Mouse (Mus musculus): ENCODE data around the gene Pknox1.
"Not testable (repeated sequence)": the region's sequence is repeated elsewhere in the genome, so short reads cannot be mapped to it uniquely, and the experiment has no call there.

Pknox1 gene

DNA sequence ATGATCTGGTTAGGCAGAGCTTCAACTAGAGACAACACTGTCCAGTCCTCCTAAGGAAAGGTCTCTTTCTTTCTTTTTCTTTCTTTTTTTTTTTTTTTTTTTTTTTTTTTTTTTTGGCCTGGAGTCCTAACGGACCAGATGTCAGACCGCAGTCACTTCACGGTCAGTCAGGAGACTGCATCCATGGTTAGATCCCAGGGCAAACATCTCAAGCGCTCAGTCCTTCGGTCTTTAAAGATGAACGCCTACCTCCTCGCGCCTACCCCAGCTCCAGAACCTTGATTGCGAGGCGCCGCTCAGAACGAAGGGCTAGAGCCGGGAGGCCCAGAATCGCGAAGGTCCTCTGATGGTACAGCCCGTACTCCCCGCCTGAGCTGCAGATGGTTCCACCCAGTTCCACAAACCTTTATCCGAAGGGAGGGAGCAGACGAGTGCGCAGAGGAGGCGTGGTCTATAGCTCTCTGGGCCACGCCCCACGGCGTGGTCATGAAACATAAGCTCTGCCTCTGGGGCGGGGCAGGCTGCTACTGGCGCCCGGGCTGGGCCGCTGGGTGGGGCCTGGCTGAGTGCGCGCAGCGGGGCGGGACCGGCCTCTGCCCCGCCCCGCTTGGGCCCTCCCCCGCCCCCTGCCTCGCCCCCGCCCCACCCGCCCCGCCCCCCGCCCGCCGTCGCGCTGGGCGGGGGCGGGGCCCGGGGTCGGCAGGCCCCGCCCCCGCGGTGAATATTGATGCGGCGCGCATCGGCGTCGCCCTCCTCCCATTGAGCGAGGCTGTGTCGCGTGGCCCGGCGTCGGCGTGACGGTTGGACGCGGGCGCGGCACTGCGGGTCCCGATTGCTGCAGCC, at the start of gene Pknox1:
TSS of gene Pknox1 (plus strand) at position 720 of the 843 bp plus-strand sequence.
- DNase-seq = peak; percentile 100

DNA sequence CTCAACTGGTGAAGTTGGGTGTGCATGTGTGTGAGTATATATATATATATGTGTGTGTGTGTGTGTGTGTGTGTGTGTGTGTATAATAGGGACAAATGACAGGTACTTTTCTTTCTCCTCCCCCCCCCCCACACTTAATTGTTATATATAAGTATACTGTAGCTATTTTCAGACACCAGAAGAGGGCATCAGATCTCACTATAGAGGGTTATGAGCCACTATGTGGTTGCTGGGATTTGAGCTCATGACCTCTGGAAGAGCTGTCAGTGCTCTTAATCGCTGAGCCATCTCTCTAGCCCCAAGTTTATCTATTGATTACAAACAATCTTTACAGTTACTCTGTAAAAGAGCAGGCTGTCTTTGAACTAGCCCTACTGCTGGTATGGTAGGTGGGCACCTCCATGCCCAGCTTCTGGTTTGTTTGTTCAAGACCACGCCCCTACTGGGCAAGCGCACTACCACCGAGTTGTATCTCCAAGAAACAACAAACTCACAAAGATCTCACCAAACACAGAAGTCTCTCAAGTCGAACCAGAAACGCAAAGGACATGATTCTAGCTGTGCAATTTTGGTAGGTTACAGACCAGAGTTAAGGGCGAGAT, 45.1 kb upstream of the Pknox1 start:
- DNase-seq = no peak

DNA sequence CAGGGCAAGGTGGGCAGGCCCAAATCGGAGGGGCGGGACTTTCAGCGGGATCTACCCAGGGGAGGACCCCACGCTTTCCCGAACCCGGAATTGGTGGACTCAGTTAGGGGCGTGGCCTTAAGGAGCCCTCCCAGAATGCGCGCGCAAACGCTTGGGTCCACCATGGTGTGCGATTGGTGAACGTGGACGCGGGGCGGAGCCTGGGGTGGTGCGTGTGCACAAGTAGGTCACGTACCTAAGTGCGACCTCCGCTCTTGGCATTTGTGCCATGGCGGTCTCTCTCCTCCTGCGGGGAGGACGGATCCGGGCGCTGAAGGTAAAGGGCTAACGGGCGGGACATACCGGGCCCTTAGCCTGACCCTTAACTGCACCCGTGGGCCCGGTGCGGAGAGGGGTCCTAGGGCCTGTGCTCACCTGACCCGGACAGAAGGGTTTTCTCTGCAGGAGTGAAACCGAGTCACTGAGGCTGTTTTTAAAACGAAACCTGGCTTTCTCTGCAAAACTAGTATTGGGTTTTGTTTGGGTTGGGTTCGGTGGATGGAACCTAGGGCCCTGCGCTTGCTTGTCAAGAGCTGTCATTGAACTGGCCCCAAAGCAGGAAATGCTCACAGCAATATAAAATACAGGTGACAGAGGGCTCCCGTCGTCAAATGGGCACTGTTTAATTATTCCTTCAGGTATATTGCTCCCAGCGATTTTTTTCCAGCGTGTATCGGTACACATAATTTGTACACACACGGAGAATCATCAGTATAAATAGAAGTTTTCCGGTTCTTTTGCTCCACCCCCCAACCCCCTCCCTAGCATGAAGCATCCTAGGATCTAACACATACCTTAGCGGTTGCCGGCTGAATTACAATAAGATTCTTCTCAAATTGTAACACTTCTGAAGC, 44.3 kb upstream of the Pknox1 start, which contains the start of the genes Wdr4 and Ndufv3:
TSS of gene Wdr4 (minus strand) at position 35 of the 893 bp plus-strand sequence.
TSS of gene Ndufv3 (plus strand) at position 170 of the 893 bp plus-strand sequence.
- peak; percentile 100 for DNase-seq

DNA sequence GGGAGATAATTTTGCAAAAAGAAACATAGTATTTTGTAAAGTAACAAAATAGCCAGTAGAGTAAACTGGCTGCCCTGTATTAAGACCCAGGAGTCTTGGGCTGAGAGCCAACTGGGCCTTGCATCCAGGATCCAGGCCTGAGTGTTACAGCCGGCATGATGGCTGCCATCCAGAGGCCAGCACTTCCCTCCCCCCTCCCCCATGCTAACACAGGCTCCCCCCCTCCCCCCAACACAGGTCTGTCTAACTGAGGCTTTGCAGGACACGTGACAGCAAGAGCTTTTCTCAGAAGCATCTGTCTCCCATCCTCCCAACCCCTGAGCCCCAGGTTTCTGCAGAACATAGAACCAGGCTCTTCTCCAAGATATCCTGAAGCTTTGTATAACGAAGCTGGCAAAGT, 43.6 kb upstream of the Pknox1 start:
- peak; percentile 66 for DNase-seq

DNA sequence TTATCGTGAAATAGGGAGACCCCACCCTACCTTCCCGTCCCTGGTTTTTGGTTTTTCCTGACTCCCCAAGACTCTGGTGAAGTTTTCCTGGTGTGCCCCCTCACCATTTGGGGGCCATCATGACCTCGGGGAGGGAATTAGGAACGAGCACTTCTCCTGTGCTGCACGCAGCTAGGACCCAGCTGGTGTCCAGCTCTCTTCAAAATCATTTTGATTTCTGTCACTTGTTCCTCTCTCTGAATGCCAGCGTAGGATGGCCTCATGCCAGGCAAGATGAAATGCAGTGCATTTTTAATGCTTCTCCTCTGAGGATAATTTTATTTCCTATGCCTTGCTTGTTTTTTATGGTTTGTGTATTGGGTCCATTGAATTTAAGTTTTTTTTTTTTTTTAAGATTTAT, 42.6 kb upstream of the Pknox1 start:
- no peak for DNase-seq

DNA sequence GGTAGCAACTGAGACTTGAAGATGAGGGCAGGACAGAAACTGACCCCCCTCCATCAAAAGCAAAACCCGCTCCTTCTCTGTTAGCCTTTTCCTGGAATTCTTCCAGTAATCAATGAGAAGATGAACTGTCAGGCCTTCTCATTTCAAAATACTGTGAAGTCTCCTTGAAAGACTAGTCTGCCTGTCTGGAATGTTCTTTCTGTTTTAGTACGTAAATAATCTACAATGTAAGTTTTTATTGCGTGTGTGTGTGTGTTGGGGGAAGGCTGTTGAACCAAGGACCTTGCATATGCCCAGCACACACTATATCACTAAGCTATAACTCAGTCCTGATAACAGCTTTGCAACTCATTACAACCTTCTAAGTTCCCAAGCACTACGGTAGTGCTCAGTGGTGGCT, 39.4 kb upstream of the Pknox1 start:
- no peak for DNase-seq

DNA sequence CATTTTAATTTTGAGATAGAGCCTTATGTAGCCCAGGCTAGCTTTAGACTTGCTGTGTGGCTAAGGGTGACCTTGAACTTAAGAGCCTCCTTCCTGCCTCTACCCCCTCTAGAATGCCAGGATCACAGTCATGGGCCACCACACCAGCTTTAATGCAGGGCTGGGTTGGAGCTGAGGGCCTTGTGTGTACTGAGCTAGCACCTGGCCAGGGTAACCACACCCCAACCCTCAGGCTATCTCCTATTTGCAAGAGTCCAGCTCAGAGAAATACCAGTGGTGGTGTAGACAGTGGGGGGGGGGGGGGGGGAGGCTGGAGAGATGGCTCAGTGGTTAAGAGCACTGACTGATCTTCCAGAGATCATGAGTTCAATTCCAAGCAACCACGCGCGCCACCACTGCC, 38.7 kb upstream of the Pknox1 start:
- no peak for DNase-seq

DNA sequence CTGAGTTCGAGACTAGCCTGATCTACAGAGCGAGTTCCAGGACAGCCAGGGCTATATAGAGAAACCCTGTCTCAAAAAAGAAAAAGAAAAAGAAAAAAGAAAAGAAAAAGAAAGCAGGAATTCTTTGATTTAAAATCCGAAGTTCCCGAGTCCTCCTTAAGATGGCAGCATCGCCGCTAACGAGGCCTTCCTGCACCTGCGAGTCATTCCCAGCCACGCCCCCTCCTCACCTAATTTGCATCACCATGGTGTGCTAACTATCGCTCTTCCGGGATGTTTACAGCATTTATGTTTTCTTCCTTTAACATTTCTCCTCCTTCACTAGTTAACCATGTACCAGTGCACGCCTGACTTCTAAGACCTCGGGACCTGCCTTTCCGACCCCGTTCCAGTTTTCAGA, 35.2 kb upstream of the Pknox1 start:
- peak; percentile 77 for DNase-seq

DNA sequence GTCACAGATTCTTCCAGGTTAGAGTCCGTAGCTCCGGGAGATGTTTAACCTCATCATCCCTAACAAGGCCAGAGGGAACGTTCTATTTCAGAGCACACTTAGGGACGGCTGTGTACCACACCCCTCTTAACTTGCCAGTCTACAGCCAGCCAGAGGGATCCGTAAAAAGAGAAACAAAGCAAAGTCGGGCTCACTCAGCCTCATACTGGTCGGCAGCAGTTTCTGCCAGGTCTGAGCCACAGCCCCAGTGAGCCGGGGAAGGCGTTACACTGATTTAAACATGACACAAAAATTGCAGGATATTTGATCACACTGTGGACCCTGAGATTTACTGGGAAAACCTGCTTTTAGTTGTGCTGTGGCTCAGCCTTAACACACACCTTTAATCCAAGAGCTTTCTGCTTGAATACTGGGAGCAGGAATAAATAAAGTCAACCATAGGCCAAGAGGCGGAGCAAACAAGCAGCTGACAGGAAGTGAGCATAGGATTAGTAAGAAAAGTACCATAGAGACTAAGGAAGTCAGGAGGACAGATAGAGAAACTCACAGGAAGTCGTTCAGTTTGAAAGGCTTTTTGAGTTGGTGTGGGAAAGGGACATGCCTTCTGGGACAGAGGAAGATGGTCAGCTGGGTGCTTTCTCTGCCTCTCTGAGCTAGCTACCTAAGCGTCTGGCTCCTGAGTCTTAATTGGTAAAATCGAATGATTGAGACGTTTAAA, 32.9 kb upstream of the Pknox1 start:
- no peak for DNase-seq

DNA sequence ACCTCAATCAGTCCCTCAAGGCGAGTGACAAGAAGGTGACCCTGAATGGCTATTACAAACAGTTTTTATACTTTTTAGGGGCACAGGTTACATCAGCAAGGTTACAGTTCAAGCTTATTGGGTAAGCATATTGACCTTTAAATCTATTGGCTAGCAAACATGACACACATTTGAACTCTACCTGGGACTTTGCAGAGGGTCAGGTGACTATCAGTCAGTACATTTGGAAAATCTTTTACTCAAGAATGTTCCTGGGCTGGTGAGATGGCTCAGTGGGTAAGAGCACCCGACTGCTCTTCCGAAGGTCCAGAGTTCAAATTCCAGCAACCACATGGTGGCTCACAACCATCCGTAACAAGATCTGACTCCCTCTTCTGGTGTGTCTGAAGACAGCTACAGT, 32.2 kb upstream of the Pknox1 start:
- DNase-seq = not testable (repeated sequence)

DNA sequence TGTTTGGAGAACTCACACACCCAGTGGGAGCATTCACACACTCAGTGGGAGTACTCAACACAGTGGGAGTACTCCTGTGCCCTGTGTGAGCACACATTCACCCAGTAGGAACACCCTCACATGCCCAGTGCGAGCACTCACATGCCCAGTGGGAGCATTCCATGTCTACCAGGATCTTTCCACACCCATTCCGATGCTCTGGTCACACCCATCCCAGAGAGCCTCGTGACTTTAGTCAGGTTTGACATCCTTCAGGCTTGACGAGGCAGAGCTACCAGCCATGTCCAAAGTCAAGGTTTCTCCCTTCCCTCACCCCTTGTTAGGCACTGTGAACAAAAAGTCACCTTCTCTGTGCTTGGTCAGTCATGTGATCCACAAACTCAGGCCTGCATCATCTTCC, 29.2 kb upstream of the Pknox1 start:
- no peak for DNase-seq

DNA sequence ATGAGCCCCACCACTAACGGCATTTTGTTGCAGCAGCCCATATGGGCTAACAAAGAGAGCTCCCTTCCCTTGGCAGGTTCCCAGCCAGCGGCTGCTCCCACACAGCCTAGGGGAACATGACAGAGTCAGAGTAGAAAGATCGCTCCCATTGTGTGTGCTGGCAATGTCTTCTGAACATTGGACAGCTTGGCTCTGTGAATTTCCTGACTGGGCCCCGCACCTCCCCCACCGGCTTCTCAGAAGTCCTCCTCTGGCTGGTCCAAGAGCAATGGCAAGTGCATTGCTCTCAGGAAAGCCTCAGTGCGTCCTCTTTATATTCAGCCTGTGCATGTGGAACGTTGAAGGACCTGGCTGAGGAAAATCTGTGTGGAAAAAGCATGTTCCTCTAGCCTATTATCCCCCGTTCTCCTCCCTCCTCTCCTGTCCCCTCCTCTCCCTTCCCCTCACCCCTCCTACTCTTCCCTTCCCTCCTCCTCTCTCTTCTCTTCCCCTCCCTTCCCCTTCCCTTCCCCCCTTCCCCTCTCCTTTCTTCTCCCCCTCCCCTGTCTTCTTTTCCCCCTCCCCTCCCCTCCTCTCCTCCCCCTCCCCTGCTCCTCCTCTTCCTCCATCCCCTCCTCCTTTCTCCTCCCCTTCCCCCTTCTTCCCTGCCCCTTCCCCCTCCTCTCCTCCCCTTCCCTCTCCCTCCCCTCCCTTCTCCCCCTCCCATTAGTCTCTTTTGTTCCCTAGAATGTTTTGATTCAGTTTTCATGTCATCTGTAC, 28.5 kb upstream of the Pknox1 start:
- DNase-seq = peak; percentile 81

DNA sequence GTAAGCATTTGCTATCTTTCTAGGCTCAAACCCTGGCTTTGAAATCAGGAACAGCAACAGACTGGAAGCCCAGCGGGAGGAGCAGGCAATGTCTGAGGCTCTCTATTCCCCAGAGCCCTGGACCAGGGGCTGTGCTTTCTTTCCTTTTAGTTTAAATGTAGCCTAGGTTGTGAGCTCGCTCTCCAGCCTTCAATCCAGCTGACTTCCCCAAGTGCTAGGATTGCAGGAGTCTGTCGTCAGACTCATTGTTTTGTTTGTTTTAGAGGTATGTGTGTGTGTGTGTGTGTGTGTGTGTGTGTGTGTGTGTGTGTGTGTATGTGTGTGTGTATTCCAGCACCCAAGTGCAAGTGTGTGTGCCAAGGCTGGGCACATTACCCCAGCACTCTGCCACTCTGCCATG, 24.4 kb upstream of the Pknox1 start:
- DNase-seq = peak; percentile 31

DNA sequence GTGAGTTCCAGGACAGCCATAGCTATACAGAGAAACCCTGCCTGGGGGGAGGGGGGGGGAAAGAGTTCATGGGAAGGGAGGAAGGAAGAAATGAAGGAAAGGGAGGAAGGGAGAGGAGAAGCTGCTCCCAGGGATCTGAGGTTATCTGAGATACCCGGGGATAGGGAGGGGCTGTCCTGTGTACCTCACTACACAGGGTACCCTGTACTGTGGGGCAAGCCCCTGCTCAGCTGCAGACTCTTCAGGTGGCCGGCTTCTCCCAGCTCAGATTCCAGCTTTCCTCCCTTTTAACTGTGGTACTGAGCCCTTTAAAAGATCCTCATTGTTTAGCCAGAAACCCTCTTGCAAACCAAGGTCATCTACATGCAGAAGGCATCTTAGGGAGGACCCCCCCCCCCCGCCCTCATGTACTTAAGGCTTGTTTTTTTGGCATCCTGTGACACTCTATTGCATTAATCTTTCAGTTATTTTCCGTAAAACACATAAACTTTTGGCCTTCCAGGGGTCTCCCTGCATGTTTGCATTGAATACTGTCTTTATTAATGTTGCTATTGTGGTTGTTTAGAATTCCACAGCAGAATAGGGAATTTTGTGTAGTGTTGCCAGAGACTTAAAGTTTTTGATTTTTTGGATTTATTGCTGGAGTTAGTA, 23.6 kb upstream of the Pknox1 start:
- no peak for DNase-seq

DNA sequence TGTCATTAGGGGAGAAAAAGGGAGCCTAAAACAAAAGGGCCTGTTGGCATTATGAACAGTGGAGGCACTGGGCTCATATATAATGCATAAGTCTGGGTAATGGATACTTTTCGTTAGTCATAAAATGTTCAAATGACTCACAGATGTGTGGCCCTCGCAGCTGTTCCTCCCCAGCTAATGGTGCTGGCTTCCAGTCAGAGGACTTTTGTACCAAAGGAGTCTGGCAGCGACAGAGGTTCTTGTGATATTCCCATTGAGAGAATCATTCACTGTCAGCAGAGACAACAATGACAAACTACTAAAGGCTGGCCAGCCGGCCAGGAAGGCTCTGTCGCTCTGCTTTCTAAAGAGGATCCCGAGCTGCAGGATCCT, 23.1 kb upstream of the Pknox1 start:
- no peak for DNase-seq

DNA sequence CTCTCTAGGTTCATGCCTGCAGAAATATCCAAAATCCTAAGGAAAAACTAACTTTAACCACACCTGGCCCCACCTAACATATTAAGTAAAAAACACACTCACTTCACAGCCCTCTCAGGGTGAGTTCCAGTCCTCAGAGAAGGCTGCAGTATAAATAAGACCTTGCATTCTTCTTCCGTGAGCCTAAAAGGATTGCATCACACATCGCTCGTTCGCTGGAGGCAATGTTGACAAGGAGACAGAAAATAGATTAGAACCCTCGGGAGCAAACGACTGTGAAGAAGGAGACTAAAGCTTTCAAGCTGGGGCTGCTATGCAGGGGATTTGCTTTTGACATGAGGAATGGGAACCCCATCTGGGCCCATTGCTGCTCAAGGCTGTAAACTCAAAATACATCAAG, 21.0 kb upstream of the Pknox1 start:
- DNase-seq = peak; percentile 56

DNA sequence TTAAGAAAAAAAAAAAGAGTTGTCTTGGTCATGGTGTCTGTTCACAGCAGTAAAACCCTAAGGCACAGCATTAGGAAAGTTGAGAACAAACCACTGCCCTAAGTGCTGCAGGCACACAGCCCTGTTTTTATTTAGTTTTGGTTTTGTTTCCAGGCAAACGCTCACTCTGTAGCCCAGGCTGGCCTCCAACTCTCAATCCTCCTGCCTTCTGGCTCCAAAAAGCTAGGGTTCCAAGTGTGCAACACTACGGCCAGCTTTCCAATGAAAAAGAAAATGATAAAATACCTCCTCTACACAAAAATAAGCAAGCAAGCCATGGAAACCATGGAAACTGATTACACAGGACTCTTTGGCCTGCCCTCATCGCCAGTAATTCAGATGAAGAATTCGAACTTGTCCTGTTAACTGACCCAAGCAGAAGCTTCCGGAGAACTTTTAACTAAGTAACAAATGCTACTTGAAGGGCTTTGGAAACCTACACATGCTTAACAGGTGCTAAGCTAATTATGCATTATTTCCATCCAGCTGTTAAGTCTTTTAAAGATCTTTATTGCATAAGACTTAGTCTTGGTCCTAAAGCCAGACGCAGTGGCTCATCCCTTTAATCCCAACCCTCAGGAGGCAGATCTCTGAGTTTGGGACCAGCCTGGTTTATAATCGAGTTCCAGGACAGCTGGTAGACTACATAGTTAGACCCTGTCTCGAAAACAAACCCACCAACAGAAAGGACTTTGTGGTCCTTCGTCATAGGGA, 17.9 kb upstream of the Pknox1 start:
- DNase-seq = no peak

DNA sequence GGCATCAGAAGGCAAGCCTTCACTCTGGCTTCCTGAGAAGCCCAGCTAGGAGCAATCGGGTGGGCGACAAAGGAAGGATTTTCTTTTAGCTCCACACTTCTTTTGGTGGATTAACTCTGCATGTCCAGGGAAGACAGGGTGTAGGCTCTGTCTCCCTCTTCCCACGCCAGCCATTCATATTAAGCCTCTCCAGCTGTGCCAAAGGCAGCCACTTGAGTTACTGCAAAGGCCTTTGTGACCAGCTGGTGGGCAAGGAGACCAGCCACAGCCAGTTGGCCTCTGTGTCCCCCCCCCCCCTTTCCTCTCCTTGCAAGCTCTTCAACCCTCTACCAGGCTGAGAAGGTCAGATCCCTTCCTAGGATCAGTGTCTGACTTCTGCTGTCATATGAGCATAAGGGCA, 16.6 kb upstream of the Pknox1 start:
- DNase-seq = no peak

DNA sequence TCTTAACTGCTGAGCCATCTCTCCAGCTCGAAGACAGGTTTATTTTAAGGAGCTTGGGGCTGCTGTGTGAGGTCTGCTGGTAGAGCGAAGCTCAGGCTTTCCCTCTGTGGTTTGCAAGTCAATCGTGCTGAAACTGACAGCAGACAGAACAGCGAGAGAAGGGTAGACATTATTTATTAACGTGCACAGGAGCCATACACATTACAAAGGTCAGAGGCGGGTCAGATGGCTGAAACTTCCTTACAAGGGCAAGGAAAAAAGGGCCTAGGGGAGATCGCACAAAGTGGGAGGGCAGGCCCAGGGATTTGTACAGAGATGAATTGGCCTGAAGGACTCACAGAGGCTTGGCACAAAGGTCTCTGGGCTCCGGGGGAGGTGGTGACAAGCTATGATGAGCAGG, 15.1 kb upstream of the Pknox1 start:
- DNase-seq = no peak

DNA sequence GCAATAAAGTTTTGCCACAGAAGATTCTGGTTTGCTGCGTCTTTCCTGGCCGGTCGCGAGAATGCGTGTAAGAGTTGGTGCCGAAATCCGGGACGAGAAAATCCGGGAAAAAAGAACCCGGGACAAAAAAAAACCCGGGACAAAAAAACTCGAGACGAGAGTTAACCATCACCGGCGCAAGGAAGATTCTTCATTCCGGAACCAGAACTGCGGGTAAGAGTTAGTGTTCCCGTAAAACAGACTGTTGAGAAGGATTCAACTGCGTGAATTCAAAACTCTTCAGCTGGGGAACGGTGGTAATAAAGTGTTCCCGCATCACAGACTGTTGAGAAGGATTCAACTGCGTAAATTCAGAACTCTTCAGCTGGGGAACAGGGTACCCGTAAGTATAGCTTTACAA, 11.9 kb upstream of the Pknox1 start:
- not testable (repeated sequence) for DNase-seq

DNA sequence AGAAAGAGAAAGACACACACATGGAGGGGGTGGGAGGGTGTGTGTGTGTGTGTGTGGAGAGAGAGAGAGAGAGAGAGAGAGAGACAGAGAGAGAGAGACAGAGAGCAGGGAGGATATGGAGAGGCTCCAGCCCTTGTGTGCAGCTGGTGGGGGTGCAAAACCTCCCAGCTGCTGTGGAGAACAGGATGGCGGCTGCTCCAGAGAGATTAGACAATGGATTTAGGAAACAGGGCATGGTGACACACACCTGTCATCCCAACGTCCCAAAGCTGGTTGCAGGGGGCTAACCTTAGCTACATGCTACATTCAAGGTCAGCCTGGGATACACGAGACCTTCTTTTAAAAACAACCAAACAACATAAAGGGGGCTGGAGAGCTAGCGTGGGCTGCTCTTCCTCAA, 8.3 kb upstream of the Pknox1 start:
- DNase-seq = no peak
